Mouse (Mus musculus): Measurements from ENCODE around the gene Hras.

- no peak for TF ChIP-seq CTCF (IDR thresholded peaks at IDR 0.05; ENCODE audit: insufficient read depth, low read depth, low read length)
- TF ChIP-seq POLR2A (IDR thresholded peaks at IDR 0.05; ENCODE audit: insufficient read depth, low read depth, low read length), result no peak
These were observed 28.3 kb upstream of the Hras start for GRCm38 (mm10) chr7:141222126-141222467.
